Mouse (Mus musculus): ENCODE results near the gene Gm16223.

The Gm16223 gene

DNA sequence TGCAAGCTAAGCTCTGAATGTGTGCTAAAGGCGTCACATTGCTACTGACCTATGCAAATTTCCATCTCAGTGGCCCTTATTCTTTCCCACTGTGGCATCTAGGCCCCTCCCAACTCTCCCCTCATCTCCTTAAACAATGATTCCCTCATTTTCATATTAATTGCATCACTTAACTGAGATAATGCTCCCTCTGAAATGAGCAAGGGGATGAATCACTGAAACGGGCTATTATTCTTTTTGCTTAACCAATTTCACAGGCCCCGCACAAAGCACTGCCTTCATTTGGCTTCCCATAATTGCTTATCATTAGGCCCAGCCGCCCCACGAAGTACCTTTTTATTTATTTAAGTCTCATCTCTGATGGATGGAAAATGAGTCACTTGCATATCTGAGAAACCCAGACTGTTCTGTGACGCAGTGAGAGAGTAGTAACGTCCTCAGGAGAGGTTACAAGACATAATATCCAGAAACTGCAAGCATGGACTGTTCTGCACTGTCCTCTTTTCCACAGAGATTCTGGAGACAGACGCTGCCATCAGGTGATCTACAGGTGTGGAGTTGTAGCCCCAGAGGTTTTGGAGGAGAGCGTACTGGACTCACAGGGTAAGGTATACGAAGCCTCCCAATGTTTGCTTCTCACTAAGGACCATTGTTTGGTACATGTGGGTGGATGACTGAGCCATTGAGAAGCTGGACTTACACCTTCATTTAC, at the start of gene Gm16223:
Gm16223 (plus strand) TSS at position 485 of the 712 bp plus-strand sequence.
- no peak for DNase-seq (ENCODE audit: low read depth, low spot score)

DNA sequence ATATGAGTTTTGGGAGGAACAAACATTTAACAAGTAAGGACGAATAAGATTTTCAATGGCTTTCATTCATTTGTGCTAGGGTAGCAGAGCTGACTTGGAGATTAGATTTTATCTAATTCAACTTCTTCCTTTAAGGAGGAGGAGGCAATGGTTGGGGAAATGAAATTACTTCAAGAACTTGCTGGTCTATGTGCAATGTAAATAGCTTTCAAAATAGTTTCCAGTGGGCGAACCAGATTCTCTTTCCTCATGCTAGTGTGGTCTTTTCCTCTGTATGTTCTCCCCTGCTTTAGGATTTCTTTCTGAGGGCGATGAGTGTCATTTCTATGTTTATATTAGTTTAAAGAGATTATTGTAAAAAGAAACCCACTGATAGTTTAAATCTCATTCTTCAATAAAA, 45.7 kb upstream of the Gm16223 start:
- DNase-seq (ENCODE audit: low read depth, low spot score), result peak; percentile 21

GRCm38 (mm10) chr5:42023521-42023920, 44.2 kb upstream of the Gm16223 start:
- no peak for DNase-seq (ENCODE audit: low read depth, low spot score)

- no peak for DNase-seq (ENCODE audit: low read depth, low spot score)
Observed at GRCm38 (mm10) chr5:42036388-42037082, 31.2 kb upstream of the Gm16223 start.

DNA sequence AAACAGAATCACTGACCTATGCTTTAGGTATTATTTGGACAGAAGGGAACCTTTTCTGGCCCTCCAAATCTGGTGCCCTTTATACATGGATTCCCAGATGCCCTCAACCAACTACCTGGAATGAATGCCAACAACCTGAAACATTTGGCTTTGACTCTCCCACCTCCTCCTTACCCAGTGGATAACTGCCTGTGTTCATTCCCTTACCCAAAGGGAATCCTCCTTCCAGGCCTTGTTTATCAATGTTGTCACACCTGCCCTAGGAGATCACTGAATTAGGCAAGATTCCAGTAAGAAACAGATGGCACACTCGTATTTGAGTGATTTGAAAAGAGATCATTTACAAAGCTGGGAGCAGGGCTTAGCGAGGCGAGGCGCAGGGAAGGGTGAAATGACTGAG, 13.1 kb upstream of the Gm16223 start:
- DNase-seq (ENCODE audit: low read depth, low spot score), result no peak

GRCm38 (mm10) chr5:42055151-42055550, 12.6 kb upstream of the Gm16223 start:
- DNase-seq (ENCODE audit: low read depth, low spot score), result no peak

GRCm38 (mm10) chr5:42065090-42065489, 2.7 kb upstream of the Gm16223 start:
- DNase-seq (ENCODE audit: low read depth, low spot score), result peak; percentile 15

GRCm38 (mm10) chr5:42067075-42067474, 685 bp upstream of the Gm16223 start:
- DNase-seq (ENCODE audit: low read depth, low spot score), result no peak

DNA sequence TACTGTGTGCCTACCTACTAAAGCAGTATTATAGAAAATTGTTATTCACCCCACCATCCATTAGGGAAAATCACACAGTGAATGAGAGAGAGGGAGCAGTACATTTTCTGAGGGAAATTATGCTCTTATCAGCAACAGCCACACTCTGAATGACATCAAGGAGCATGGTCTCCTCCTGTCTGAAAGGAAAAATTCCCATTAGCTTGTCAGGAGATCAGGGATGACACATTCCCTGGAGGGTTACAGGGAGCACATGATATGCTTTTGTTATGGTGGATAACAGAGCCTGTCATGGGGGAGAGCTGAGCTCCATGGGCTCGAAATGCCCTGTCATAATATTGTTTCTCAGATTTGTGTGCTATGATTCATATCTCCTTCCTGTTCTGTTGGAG, 424 bp downstream of the Gm16223 start:
- no peak for DNase-seq (ENCODE audit: low read depth, low spot score)

GRCm38 (mm10) chr5:42116586-42117346, 49.0 kb downstream of the Gm16223 start:
- no peak for DNase-seq (ENCODE audit: low read depth, low spot score)

DNA sequence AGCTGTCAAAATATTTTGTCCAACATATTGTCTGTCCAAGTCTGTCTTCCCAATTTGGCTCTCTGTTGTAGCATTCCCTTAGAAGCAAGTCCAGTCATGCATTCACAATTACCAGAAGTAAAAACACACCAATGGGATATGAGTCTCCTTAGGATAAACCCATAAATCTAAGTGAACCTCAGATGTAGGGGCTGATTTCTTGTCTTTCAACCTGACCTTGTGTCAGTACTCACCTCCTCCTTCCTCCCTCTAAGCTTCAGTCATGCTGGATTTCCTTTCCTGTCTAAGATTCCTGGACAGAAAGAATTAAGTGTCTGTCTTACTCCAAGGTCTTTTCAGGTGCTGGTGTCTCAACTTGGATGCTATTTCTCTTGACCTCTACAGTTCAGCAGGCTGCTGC, 57.8 kb downstream of the Gm16223 start:
- DNase-seq (ENCODE audit: low read depth, low spot score), result no peak

GRCm38 (mm10) chr5:42155626-42156025, 87.9 kb downstream of the Gm16223 start:
- DNase-seq (ENCODE audit: low read depth, low spot score), result no peak

DNA sequence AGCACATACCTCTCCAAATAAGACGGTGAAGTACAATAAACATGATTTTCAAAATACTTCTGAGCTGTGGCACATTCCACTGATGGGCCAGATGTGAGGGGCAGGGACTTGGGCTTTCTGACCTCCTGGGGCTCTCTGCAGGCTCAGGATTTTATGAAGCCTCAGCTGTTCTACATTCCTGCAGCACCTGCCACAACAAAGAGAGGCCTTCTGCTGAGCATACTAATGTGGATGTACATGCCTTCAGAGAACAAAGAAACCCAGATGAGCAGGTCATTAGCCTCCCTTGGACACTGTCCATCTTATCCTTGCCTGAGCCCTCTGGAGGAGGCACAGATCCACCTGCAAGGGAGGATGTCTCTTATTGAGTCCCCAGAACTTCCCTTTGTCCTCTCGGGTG, 97.0 kb downstream of the Gm16223 start:
- DNase-seq (ENCODE audit: low read depth, low spot score), result no peak

- no peak for DNase-seq (ENCODE audit: low read depth, low spot score)
Observed at GRCm38 (mm10) chr5:42166311-42166710, 98.6 kb downstream of the Gm16223 start.

DNA sequence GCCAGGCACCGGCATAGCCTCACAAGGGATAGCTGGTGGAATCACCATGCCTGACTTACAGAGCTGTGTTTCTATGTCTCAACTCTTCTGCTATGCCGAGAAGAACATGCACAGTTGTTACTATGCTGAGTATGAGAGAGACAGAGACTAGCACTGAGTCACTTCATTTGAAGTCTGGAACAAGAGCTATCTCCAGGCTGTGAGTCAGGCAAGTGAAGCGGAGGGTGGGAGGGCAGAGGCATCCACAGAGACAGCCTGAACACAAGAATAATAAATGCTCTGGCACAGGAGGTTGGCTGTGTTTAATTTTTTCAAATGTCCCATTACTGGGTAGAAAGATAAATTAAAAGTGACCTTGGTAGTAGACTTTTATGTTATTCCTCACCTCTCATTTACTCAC, 100.3 kb downstream of the Gm16223 start:
- peak; percentile 78 for DNase-seq (ENCODE audit: low read depth, low spot score)

- DNase-seq (ENCODE audit: low read depth, low spot score), result no peak
Observed at GRCm38 (mm10) chr5:42168785-42169184, 101.0 kb downstream of the Gm16223 start.

DNA sequence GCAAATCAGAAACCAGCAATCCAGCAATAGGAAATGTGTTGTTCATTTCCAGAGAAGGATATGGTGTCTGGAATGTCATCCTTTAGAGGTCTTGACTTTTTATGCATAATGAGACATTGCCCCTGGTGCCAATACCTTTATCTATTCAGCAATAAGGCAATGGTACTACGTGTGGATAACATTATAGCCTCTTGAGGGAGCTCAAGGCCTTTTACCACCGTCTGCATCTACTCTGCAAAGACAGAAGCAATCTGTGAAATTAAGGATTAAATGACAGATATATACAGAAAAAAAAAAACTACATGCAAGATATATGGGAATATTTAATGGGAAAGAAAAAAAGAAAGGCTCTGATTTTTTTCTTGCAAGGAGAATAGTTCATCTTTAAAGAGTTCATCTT, 106.3 kb downstream of the Gm16223 start:
- DNase-seq (ENCODE audit: low read depth, low spot score), result no peak

DNA sequence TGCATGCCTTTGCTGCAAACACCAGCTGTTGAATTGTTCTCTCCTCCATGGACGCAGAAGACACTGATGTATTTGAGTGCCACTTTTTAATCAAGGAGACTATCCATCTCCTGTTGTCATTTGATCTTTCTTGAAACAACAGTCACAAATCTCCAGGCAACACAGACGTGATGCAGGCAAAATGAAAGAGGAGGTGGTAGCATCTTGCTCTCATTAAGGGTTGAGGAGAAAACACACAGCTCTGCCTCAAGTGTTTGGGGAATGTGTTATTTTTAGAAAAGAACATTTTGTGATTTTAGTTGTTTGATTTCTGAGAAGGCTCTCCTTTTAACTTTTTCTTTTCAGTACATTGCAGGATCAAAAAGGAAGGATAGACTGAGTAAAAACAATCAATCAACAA, 107.7 kb downstream of the Gm16223 start:
- DNase-seq (ENCODE audit: low read depth, low spot score), result peak; percentile 51

GRCm38 (mm10) chr5:42198493-42198892, 130.7 kb downstream of the Gm16223 start:
- no peak for DNase-seq (ENCODE audit: low read depth, low spot score)

- DNase-seq (ENCODE audit: low read depth, low spot score), result no peak
Observed at GRCm38 (mm10) chr5:42207456-42208122, 139.8 kb downstream of the Gm16223 start.

DNA sequence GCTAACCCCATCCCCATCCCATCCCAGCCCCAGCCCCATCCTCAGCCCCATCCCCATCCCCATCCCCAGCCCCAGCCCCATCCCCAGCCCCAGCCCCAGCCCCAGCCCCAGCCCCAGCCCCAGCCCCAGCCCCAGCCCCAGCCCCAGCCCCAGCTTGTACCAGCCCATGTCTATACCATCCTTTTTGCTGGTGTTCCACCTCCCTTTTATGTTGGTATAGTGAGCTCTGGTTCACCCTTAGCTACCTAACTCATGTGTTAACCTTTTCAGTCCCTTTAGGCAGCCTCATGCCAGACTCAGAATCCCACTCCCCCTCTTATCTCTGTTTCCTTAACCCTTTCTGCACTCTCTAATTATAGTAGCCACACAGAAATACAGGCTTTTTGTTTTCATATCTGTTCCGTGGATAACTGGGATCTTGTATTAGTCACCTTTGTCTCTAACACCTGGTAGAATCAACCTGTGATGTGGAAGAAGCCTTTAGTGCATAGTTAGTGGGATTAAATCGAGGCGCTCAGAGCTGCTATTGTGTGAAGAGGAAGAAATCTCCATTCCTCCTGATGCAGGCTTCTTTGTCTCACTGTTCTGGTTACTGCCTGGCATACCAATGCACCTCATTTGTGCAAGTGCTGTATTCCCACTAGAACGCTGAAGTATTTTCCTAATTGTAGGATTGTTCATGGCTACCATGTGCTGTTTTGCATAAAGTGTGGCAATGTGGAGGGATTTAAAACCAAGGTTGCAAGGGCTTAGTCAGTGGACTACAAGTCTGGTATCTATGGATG, 144.0 kb downstream of the Gm16223 start:
- no peak for DNase-seq (ENCODE audit: low read depth, low spot score)

All from telencephalon, adult 2 months (tissue).